Mouse (Mus musculus) brain, embryonic 14.5 days (tissue): Measurements from ENCODE around the gene Paxbp1.

Source experiments
- CTCF ChIP-seq: fragments of 200-500 bp; IDR thresholded peaks from 2 replicates; pipeline ENCODE4 v1.5.1; 2012; ENCODE audit warnings: inconsistent platforms, mild to moderate bottlenecking, moderate library complexity, borderline replicate concordance; ENCODE audit not compliant: insufficient read depth, insufficient read length; ENCODE audit errors: extremely low read depth
- POLR2A ChIP-seq: fragments of 200-500 bp; IDR thresholded peaks from 2 replicates; pipeline ENCODE4 v1.6.1; 2012; ENCODE audit warnings: mild to moderate bottlenecking, inconsistent platforms, borderline replicate concordance; ENCODE audit not compliant: poor library complexity, insufficient read depth, insufficient read length, severe bottlenecking; ENCODE audit errors: extremely low read depth

DNA sequence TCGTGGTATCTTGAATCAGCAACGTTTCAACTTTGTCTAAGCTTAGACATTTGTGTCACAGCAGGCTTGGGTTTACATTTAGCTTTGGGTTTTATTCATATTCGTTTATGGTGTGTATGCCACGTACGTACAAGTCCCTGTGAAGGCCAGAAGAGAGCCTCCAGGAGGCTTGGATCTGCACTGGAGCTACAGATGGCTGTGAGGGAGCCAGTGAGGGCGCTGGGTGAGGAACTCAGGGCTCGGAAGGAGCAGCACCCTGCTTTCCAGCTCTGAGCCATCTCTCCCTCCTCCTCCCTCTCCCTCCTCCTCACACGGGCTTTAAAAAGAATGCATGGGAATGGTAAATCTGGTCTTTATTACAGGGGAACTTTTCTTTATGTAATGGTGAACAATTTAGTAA lies 9.3 kb upstream of the Paxbp1 start:
- no peak for TF ChIP-seq CTCF
- TF ChIP-seq POLR2A, result no peak
